Mouse (Mus musculus) heart, embryonic 14.5 days (tissue): ENCODE data around the gene Sema3b. TPM values are rescaled to one million over a fixed set of nuclear protein-coding genes. Genes with fewer than 3 reads are reported as not detected.

Experiments
- ATAC-seq: fragments of 200-750 bp; cut with Nextera tagmentation; 2 replicates; pipeline ENCODE4 v1.8.0; 2017; ENCODE audit warnings: low read depth, moderate TSS enrichment; ENCODE audit not compliant: insufficient number of reproducible peaks, insufficient read depth, low FRiP score
- H3K27ac ChIP-seq, 2 experiments: fragments of 200-500 bp in 1 of 2; fragments of 300-500 bp in 1 of 2; sonication (generic) in 1 of 2; replicated peaks in 1 of 2; 2 replicates each; pipeline ENCODE4 v1.5.1; 2012 to 2014; ENCODE audit warnings: low read depth in 2 of 2, low read length in 2 of 2, control low read depth in 1 of 2, mild to moderate bottlenecking in 1 of 2, mixed read lengths in 1 of 2; ENCODE audit not compliant: control insufficient read depth in 1 of 2, insufficient read depth in 1 of 2
- H3K27me3 ChIP-seq: fragments of 300-500 bp; sonication (generic); 2 replicates; pipeline ENCODE4 v1.6.1; 2014; ENCODE audit warnings: mild to moderate bottlenecking, low read length, control low read depth; ENCODE audit not compliant: control insufficient read depth, insufficient read depth
- H3K36me3 ChIP-seq: fragments of 300-500 bp; sonication (generic); 2 replicates; pipeline ENCODE4 v1.6.1; 2014; ENCODE audit warnings: mild to moderate bottlenecking, control low read depth, low read length, mixed read lengths; ENCODE audit not compliant: control insufficient read depth, insufficient read depth
- H3K4me1 ChIP-seq, 2 experiments: fragments of 200-500 bp in 1 of 2; fragments of 300-500 bp in 1 of 2; sonication (generic) in 1 of 2; 2 replicates each; pipeline ENCODE4 v1.6.1; 2012 to 2014; ENCODE audit warnings: low read length in 2 of 2, control low read depth in 1 of 2, mixed read lengths in 1 of 2; ENCODE audit not compliant: control insufficient read depth in 2 of 2, insufficient read depth in 2 of 2
- H3K4me2 ChIP-seq: fragments of 300-500 bp; sonication (generic); 2 replicates; pipeline ENCODE4 v1.6.1; 2014; ENCODE audit warnings: mild to moderate bottlenecking, low read length
- H3K4me3 ChIP-seq, 2 experiments: fragments of 200-500 bp in 1 of 2; fragments of 300-500 bp in 1 of 2; sonication (generic) in 1 of 2; 2 replicates each; pipeline ENCODE4 v1.5.1; 2012 to 2014; ENCODE audit warnings: low read length in 2 of 2, mild to moderate bottlenecking in 2 of 2, control low read depth in 1 of 2, low read depth in 1 of 2, moderate library complexity in 1 of 2; ENCODE audit not compliant: control insufficient read depth in 1 of 2, insufficient read depth in 1 of 2
- H3K9ac ChIP-seq: fragments of 300-500 bp; sonication (generic); 2 replicates; pipeline ENCODE4 v1.6.1; 2014; ENCODE audit warnings: mild to moderate bottlenecking, low read length
- H3K9me3 ChIP-seq: fragments of 300-500 bp; sonication (generic); 2 replicates; pipeline ENCODE4 v1.6.1; 2016; ENCODE audit warnings: low read length, control low read depth; ENCODE audit not compliant: control insufficient read depth
- WGBS: fragments of 180-500 bp; shearing (Covaris S2); extraction: QIAGEN DNeasy Blood & Tissue Kit; methylation state at CpG from one replicate; pipeline ENCODE4 v1.1.7; 2014; 5-methylcytosine and 5-hydroxymethylcytosine counted together
- polyA plus RNA-seq: library from polyadenylated mRNA; unstranded; fragments of >200 nt; fragmentation: Nextera tagmentation; extraction: Ambion mirVana; gene quantifications from 2 replicates; pipeline ENCODE4 v1.2.1, GENCODE M21; 2014

Gene Sema3b
- polyA plus RNA-seq, 1 experiment from 2014 or later = 6.5 TPM

DNA sequence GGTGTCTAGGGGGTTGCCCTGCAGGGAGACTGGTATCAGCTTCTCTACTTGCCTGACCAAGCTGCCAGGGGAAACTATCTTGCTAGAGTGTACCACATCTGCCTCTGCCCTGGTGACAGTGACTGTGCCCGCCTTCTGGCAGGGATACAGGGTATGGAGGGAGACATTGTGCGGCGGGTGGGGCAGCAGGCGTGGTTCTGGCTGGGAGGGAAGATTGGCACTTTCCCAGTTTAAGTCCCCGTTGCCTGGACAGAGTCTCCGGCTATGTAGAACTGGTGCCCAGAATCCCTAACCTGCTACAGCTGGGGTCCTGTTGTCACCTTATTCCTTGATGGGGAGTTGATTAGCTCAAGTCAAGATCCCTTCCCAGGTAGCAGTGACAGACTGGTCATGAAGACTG lies 23.4 kb upstream of the Sema3b start:
- Histone ChIP-seq H3K9ac (peak overlapping the region; percentile 95), H3K9me3 (no peaks in the 10 kb centered on the region), H3K4me1 (peaks cover 56 to 69% of the 10 kb centered on the region in 2 experiments), H3K27ac (peak overlapping the region; percentile 85 to 96), H3K36me3 (peaks cover 39% of the 10 kb centered on the region), H3K4me2 (peak overlapping the region; percentile 81), H3K27me3 (no peaks in the 10 kb centered on the region), H3K4me3 (peak overlapping the region; percentile 78 to 97)
- no peak for ATAC-seq
- WGBS = 62% methylated on average over 6 of the region's 6 CpGs

- WGBS = 93% methylated on average over 8 of the region's 8 CpGs
- no peak for ATAC-seq
Observed at GRCm38 (mm10) chr9:107631861-107632260, 22.8 kb upstream of the Sema3b start.

GRCm38 (mm10) chr9:107631311-107631826 lies 22.3 kb upstream of the Sema3b start:
- no peak overlapping the region for H3K4me3 ChIP-seq
- 70% methylated on average over 9 of the region's 9 CpGs for WGBS
- no peaks in the 10 kb centered on the region for H3K27me3 ChIP-seq
- peak overlapping the region; percentile 81 for H3K4me2 ChIP-seq
- H3K27ac ChIP-seq = peak overlapping the region in 1 of 2 experiments; percentile 96; a peak in 2 of 4 replicates
- H3K36me3 ChIP-seq = peaks cover 41% of the 10 kb centered on the region
- peak overlapping the region; percentile 41; the same call in 1 of the 2 replicates for H3K9ac ChIP-seq
- no peak for ATAC-seq
- H3K9me3 ChIP-seq = no peaks in the 10 kb centered on the region
- H3K4me1 ChIP-seq = peaks cover 60 to 72% of the 10 kb centered on the region in 2 experiments

More at GRCm38 (mm10) chr9:107631861-107632260, 22.8 kb upstream of the Sema3b start:
- H3K27ac ChIP-seq = peak overlapping the region in 1 of 2 experiments; percentile 96; a peak in 2 of 4 replicates
- H3K9me3 ChIP-seq = no peaks in the 10 kb centered on the region
- H3K4me3 ChIP-seq = no peak overlapping the region
- peaks cover 41% of the 10 kb centered on the region for H3K36me3 ChIP-seq
- peaks cover 57 to 69% of the 10 kb centered on the region in 2 experiments for H3K4me1 ChIP-seq
- H3K9ac ChIP-seq = peak overlapping the region; percentile 95
- no peaks in the 10 kb centered on the region for H3K27me3 ChIP-seq
- peak overlapping the region; percentile 81 for H3K4me2 ChIP-seq

DNA sequence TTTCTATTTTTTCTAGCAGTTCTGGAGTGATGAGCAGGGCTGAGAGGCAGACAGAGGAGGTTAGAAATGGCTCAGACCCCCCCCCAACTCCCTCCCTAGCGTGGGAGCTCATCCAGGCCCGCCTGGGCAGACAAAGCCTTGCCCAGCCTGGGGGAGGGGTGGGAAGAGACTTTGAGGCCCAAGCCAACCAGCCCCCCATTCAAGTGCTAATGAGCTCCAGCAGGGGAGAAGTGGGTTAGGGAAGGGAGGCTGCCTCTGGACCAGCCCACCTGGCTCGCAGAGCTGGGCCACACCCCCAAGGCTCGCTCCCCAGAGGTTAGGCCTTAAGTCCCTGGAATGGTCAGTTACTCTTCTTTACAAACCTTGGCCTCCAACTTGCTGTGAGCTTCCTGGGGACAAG lies 21.5 kb upstream of the Sema3b start:
- WGBS = 13% methylated on average over 4 of the region's 4 CpGs

DNA sequence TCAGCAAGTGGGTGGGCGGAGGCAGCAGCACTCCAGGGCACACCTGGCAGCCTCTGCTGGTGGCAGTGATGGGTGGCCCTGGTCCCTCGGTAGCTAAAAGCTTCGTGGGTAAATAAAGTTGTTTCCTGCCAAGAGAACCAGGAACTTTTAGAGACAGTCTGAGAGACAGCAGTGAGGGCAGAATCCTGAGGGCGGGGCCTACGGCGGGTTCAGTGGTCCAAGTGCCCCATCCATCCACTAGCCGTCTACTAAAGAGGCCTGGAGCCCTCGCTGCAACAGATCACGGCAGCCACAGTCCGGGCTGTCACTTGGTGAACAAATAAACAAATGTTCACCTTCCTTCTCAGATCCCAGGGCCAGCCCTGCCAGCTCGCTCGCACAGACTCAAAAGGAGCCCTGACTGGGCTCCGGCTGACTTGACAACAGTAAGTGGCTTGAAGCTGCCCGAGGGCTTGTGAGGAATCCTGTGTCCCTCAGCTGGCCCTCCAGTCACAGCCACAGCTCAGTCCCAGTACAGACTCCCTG lies 20.9 kb upstream of the Sema3b start:
- peak overlapping the region; percentile 25 to 96 for H3K27ac ChIP-seq
- H3K4me1 ChIP-seq = peaks cover 60 to 75% of the 10 kb centered on the region in 2 experiments
- peak overlapping the region; percentile 50 for H3K4me2 ChIP-seq
- 23% methylated on average over 14 of the region's 14 CpGs for WGBS
- H3K9me3 ChIP-seq = no peaks in the 10 kb centered on the region
- ATAC-seq = no peak
- peaks cover 52% of the 10 kb centered on the region for H3K36me3 ChIP-seq
- H3K27me3 ChIP-seq = no peaks in the 10 kb centered on the region
- no peak overlapping the region for H3K4me3 ChIP-seq
- peak overlapping the region; percentile 41 for H3K9ac ChIP-seq

More for the DNA sequence above, 21.5 kb upstream of the Sema3b start:
- ATAC-seq = no peak
- no peak overlapping the region for H3K4me3 ChIP-seq
- peak overlapping the region; percentile 41 for H3K9ac ChIP-seq
- peaks cover 60 to 71% of the 10 kb centered on the region in 2 experiments for H3K4me1 ChIP-seq
- no peaks in the 10 kb centered on the region for H3K9me3 ChIP-seq
- H3K4me2 ChIP-seq = peak overlapping the region; percentile 50
- H3K36me3 ChIP-seq = peaks cover 45% of the 10 kb centered on the region
- H3K27ac ChIP-seq = peak overlapping the region; percentile 25 to 96
- H3K27me3 ChIP-seq = no peaks in the 10 kb centered on the region

DNA sequence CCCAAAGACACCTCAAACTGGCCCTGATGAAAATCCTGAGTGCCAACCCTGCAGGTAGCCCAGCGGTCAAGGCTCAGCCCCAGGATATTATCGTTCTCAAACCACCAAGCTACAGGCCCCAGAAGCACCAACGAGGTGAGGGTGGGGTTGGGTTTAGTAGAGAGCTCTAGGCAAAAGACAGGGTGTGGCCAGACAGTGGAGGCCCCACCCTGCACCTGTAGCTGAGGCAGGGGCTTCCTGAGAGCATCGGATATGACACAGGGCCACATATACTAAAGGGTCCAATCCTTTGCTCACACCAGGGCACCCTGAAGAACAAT lies 20.3 kb upstream of the Sema3b start:
- WGBS = 36% methylated on average over 4 of the region's 4 CpGs
- no peaks in the 10 kb centered on the region for H3K27me3 ChIP-seq
- peaks cover 58% of the 10 kb centered on the region for H3K36me3 ChIP-seq
- peaks cover 64 to 77% of the 10 kb centered on the region in 2 experiments for H3K4me1 ChIP-seq
- H3K27ac ChIP-seq = peak overlapping the region; percentile 64 to 96
- no peaks in the 10 kb centered on the region for H3K9me3 ChIP-seq
- H3K4me2 ChIP-seq = peak overlapping the region; percentile 50
- no peak for ATAC-seq
- peak overlapping the region; percentile 41 for H3K9ac ChIP-seq
- H3K4me3 ChIP-seq = no peak overlapping the region

DNA sequence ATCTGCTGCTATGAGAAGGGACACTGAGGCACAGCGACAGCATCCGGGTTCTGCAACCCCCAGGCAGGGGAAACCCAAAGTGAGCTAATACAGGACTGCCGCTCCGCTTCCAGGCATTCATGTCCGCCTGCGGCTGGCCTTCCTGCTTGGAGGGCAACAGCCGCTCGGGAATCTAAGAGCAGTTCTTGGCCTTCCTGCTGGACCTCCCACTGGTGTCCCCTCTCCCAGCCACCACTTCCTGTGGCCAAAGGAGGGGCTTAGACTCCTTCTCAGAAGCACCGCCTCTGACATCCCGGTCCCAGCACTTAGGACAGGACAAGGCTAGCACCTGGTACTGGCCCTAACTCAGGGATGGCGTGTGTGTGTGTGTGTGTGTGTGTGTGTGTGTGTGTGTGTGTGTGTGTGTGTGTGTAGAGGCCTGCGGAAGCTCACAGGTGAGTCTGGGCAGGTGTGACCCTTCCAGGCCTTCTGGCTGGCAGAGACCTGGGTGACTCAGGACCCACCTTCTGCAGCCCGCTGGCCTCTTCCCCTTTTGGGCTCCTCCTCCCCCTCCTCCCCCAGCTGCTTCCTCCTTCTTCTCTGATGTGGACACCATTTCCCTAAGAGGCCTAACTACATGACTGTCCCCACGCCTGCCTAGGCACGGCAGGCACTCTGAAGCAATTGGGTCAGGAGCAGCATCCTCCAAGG lies 19.8 kb upstream of the Sema3b start:
- peak overlapping the region; percentile 50 for H3K4me2 ChIP-seq
- H3K4me3 ChIP-seq = no peak overlapping the region
- peak overlapping the region; percentile 64 to 96 for H3K27ac ChIP-seq
- peaks cover 63% of the 10 kb centered on the region for H3K36me3 ChIP-seq
- H3K4me1 ChIP-seq = peaks cover 66 to 82% of the 10 kb centered on the region in 2 experiments
- peak; percentile 26; the same call in 1 of the 2 replicates for ATAC-seq
- peak overlapping the region; percentile 68 for H3K9ac ChIP-seq
- WGBS = 51% methylated on average over 15 of the region's 15 CpGs
- H3K27me3 ChIP-seq = no peaks in the 10 kb centered on the region
- H3K9me3 ChIP-seq = no peaks in the 10 kb centered on the region
